Mouse (Mus musculus) right cerebral cortex, adult 18-20 months (tissue): ENCODE measurements around the gene Hps5.
"Not testable (repeated sequence)": the region's sequence is repeated elsewhere in the genome, so short reads cannot be mapped to it uniquely, and the experiment has no call there.

ENCODE experiments used
- DNase-seq: peaks from one replicate; pipeline ENCODE4 v3.0.0; 2022; ENCODE audit warnings: mixed read lengths

The Hps5 gene

DNA sequence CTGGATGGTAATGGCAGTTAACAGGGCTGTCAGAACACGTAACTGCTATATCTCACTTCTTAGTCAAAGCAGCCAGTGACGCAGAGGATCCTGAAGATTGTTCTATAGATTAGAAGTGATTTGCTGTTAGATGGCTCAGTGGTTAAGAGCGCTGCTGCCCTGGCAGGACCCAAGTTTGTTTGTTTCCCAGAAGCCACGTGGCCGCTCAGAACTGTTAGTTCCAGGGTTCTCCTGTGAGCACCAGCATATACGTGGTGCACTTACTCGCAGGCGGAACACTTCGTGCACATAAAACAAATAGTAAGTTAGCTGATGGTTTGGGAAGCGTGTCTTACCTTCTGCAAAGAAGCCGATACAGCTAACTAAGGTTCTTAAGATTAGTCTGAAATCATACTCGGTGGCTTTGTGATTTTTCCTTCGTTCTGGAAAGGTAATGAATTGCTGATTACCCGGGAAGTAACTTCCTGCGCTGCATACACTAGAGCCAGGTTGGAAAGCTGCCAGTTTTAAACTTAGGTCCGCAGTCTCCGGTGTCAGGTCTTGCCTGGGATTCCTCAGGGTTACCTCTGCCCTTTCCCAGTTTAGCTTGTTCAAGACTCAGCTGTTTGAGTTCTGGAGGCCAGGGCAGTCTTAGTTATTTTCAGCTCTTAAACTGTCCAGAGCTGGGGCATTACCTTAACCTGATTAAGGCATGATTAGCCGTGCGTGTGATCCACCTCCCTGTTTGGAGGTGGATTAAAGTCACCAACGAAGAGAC is 31.4 kb upstream of the Hps5 start:
- no peak for DNase-seq

GRCm38 (mm10) chr7:46820876-46821632 is 25.2 kb upstream of the Hps5 start:
- not testable (repeated sequence) for DNase-seq

DNA sequence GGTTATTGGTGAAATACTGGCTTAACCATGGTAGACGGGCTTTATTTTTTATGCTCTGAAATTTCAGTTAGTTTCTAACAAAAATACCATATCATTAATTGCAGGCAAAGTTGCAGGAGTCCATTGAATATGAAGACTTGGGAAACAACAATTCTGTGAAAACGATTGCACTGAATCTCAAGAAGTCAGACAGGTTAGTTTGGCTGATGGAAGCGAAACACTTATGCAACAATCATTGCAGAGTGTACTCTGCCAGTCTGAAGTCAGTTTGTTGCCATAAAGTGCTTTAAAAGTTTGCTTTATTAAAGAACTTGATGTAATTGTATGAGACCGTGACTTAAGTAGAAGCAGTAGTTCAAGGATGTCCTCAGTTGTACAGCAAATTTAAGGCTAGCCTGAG is 18.1 kb upstream of the Hps5 start:
- no peak for DNase-seq

GRCm38 (mm10) chr7:46810325-46810724 is 14.5 kb upstream of the Hps5 start:
- DNase-seq, result no peak

- no peak for DNase-seq
Observed at GRCm38 (mm10) chr7:46796779-46797178, 915 bp upstream of the Hps5 start.

DNA sequence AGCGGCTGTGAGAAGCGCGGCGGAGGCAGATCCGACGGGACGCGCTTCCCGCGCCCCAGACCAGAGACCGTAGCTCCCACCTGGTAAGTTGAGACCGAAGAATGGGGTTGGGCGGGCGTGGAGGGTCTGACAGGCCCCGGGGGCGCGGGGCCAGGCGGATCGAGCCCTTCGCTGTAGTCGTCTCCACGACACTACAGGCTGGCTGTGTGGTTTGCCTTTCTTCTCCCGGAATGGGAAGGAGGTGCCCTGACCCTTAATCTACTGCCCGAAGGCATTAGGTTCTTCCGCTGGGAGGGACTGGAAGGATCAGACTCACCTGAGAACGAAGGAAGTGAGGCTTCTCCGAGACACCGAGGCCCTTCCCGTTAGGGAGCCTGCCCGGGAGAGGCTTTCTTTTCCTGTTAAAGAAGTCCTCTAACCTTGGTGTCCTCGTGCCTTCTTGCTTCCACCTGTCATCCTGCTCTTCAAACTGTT is 379 bp upstream of the Hps5 start:
- DNase-seq, result no peak

GRCm38 (mm10) chr7:46793871-46794270 is 2.0 kb downstream of the Hps5 start:
- no peak for DNase-seq

- no peak for DNase-seq
Observed at GRCm38 (mm10) chr7:46789177-46789849, 6.6 kb downstream of the Hps5 start.

- DNase-seq, result peak; percentile 22
Observed at GRCm38 (mm10) chr7:46770706-46771105, 25.2 kb downstream of the Hps5 start.

- no peak for DNase-seq
Observed at GRCm38 (mm10) chr7:46768451-46768850, 27.4 kb downstream of the Hps5 start.

DNA sequence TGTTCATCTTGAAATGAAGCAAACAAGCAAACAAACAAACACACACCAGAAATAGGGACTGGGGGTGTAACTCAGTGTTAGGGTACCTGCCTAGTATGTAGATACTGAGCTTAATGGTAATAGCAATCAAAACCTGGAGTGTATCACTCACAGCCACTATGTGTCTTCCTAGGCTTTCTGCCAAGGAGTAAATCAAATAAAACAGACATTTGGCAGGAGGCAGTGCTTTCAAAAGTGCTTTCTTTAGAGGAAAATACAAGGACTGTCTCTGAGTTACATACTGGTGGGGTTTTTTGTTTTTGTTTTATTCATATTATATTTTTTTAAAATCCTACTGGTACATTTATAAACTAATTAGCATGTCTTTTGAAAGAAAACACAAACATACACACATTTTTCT is 28.5 kb downstream of the Hps5 start:
- DNase-seq, result no peak

DNA sequence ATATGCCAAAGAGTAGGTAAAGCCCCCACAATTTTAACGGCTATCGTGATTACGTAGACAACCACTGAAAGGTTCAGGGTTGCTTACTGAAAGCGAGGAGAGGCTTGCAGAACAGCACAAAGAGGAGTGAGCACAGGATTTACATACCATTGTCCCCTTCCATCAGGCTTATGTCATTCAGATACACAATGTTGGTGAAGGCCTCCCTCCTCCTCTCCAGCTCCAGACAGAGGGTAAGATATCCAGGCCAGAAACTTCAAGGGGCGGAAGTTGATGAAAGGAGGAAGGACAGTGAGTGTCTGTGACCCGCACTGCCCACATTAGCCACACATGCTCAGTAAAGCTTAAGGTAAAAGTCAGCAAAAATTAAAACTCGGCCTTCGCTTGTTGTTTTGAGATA is 31.2 kb downstream of the Hps5 start:
- DNase-seq, result no peak

DNA sequence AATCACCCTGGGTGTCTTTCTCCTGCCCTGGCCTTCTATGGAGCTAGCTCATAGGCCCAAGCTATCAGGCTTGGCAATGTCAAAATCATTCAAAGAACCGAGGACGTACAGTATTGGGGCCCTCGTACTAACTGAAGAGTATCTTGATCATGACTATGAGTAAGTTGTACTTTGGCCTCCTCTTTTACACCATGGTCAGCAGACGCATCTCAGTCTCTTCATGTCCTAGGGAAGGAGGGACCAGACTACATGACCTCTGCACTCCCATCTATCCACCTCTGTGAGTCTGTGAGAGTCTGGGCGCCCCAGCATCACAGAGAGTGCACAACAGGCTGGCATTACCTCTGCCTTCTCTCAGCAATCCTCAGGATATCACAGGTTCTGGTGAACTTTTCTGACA is 33.3 kb downstream of the Hps5 start:
- no peak for DNase-seq

DNA sequence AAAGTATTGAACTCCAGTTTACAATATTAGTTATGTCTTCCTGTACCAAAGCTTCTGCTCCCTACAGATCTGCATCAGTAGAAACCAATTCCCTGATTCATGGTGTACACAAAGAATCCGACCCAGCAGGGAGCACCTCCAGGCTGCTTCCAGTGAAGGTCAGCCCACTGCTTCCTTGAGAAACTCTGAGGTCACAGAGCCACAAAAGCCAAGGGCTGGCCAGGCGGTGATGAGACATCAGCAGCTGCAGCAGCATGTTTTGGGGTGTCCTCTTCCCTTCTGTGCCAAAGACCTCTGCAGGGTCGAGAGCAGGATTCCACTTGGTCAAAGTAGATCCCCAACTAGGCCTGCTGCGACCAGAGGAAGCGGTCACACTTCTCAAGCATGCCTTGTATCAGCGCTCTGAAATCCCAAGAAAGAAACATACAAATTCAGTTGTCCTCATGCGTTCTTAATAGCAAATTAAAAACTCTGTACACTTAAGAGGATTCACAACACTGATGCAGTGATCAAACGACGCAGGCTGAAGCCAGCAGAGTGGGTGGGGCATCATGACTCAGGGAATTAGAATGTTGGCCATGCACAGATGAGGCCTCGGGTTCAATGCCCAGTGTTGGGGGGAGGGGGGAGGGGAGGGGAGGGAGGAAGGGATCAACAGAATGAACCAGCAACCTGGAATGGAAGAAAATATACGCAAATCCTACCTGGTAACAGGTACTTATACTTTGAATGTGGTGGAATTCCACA is 34.6 kb downstream of the Hps5 start:
- no peak for DNase-seq

DNA sequence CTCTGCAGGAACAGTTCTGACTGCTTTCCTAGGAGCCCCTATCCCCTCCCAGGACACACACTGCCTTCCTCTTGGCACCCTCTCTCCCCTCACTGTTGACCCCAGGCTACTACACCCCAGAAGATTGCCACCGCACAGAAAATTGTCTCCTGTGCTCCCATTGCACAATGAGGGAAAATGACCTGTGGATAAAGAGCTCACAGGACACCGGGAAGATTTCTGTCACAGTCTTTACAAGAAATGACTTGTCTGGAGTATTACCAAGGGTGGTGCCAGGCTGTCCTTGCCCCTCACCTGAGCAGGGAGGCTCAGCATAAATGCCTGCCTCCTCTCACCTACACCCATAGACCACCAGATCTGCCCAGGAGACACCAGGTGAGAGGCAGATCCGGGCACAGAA is 44.4 kb downstream of the Hps5 start, which contains the start of gene Saa2:
Gene Saa2 (plus strand): TSS at position 301 of the 400 bp plus-strand sequence.
- no peak for DNase-seq

GRCm38 (mm10) chr7:46748459-46748858 is 47.4 kb downstream of the Hps5 start:
- no peak for DNase-seq

GRCm38 (mm10) chr7:46746381-46746780 is 49.5 kb downstream of the Hps5 start:
- DNase-seq, result no peak

DNA sequence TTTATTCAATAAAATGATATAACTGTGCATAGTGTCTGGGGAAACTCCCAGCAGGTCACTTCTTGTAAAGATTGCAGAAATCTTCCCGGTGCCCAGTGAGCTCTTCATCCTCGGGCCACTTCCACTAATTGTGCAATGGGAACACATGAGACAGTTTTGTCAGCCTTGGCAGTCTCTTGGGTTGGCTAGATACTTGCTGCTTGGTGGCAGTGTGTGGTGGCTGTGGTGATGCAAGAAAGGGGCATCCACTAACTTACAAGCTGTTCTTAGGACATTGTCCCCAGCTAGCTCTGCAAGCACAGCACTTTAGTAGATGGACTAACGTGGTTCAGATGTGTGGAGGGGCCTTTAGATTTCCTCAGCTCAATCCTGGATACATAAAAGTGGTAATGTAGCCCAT is 50.0 kb downstream of the Hps5 start:
- no peak for DNase-seq

- DNase-seq, result not testable (repeated sequence)
Observed at GRCm38 (mm10) chr7:46742880-46743279, 53.0 kb downstream of the Hps5 start, which contains the start of gene Saa1. TSS of gene Saa1 (minus strand) at chr7:46742980.

DNA sequence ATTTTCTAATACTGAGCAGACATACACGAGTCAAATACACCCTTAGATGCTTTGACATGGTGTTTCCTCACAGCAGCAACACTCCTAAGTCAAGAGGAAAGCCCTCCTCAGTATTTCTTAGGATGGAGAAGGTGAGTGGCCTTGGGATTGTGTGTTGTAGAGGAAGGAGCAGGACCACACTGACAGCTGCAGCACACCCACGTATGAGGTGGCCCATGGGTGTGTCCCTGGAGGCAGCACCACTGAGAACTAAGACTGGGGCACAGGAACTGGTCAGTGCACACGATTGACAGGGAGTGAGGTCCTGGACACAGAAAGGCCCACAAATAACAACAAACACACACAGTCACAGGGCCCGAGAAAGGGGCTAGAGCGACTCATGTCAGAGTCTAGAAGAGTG is 55.8 kb downstream of the Hps5 start:
- DNase-seq, result not testable (repeated sequence)

- no peak for DNase-seq
Observed at GRCm38 (mm10) chr7:46738561-46739460, 57.1 kb downstream of the Hps5 start.

DNA sequence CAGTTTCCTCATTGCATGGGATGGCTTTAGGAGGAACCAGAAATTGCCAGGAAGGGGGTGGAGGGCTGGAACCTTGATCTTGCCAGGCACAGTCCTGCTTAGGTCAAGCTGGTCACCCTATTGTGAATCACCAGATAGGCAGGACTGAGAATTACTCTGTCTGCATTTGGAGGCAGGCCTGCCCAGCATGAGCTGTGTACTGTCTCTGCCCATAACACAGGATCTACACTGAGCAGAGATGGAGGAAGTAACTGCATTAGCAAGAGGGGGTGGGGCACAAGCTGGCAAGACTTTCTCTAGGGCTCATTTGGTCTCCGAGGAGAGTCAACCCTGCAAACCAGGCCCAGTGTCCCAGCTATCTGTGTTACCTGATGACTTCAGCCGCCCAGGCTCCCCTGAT is 60.9 kb downstream of the Hps5 start:
- no peak for DNase-seq
